Comparison of ENCODE assay signal across 16 mouse cellular contexts in the genomic region with DNA sequence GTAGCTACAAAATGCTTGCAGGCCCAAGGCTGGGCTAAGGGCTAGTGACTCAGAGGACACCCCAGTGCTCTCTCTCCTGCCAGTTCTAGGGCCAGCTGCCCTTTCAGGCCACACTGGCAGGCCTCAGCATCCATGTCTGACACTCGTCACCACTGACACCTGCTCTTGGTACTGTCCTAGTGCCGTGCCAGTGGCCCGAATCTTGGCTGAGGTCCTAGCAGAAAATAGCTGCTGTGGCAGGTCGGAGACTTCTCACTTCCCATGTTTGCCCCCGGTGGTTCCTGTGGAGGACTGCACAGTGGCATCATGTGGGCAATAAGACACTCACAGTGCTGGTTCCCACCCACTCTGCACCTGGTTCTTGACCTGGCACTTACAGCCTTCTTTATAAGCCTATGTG. TPM values are rescaled to one million over a fixed set of nuclear protein-coding genes. Genes with fewer than 3 reads are reported as not detected.
A peak's percentile ranks its signal among the peaks of the same experiment; 100 is the strongest.
DNase-seq lines count a peak whose midpoint lies in the region; ATAC-seq lines count a peak whose summit lies in the region.
"Had no signal": no experiment of that assay in that cellular context is flagged by ENCODE, and none has a peak within 500 bp of the region (broad histone marks: within the 10 kb centered on the region; RNA-seq: fewer than 3 reads in every experiment).

No protein-coding gene starts in this region.

- H3K9ac ChIP-seq in midbrain, embryonic 14.5 days (replicated peaks; ENCODE audit: low read length) = no peak overlapping the region
- H3K9ac ChIP-seq: forebrain, embryonic 12.5 days; hindbrain, embryonic 14.5 days; neural tube, embryonic 12.5 days had no signal

- H3K36me3 ChIP-seq in midbrain, embryonic 14.5 days (ENCODE audit: control insufficient read depth, insufficient read depth, low read length) = no peaks in the 10 kb centered on the region
- H3K36me3 ChIP-seq: embryonic facial prominence, embryonic 10.5 days; forebrain, embryonic 12.5 days; neural tube, embryonic 12.5 days had no signal

- H3K27ac ChIP-seq in midbrain, embryonic 14.5 days (replicated peaks; ENCODE audit: low read depth, low read length) = no peak overlapping the region
- H3K27ac ChIP-seq: embryonic facial prominence, embryonic 10.5 days; forebrain, embryonic 12.5 days; hindbrain, embryonic 14.5 days; neural tube, embryonic 12.5 days had no signal

- no peak overlapping the region for H3K4me3 ChIP-seq in midbrain, embryonic 14.5 days (replicated peaks; ENCODE audit: low read depth, low read length)
- H3K4me3 ChIP-seq: embryonic facial prominence, embryonic 10.5 days; forebrain, embryonic 12.5 days; neural tube, embryonic 12.5 days had no signal

- no peaks in the 10 kb centered on the region for H3K9me3 ChIP-seq in midbrain, embryonic 14.5 days (ENCODE audit: control insufficient read depth, low read length)
- H3K9me3 ChIP-seq: embryonic facial prominence, embryonic 10.5 days; forebrain, embryonic 12.5 days; neural tube, embryonic 12.5 days had no signal

- H3K4me2 ChIP-seq in midbrain, embryonic 14.5 days (ENCODE audit: low read length) = no peak overlapping the region
- H3K4me2 ChIP-seq: forebrain, embryonic 12.5 days; hindbrain, embryonic 14.5 days; neural tube, embryonic 12.5 days had no signal

- WGBS in midbrain, embryonic 14.5 days = 77% methylated on average over 5 of the region's 5 CpGs

- H3K27me3 ChIP-seq in midbrain, embryonic 14.5 days (ENCODE audit: control insufficient read depth, insufficient read depth, low read length) = no peaks in the 10 kb centered on the region
- H3K27me3 ChIP-seq: forebrain, embryonic 12.5 days; neural tube, embryonic 12.5 days had no signal

- peak; percentile 75 for ATAC-seq in cerebellum, adult (ENCODE audit: insufficient number of reproducible peaks, low FRiP score, low TSS enrichment)
- ATAC-seq in neutrophil, adult 5-6 weeks (ENCODE audit: extremely low read depth, insufficient number of reproducible peaks, low FRiP score, poor library complexity, severe bottlenecking) = 0 out of 2 replicates have a peak, but pooled peaks have one; percentile 26
- ATAC-seq in megakaryocyte-erythroid progenitor cell, adult 5-6 weeks (replicated peaks; ENCODE audit: low FRiP score, low TSS enrichment, poor library complexity, severe bottlenecking) = no peak
- no peak for ATAC-seq in midbrain, embryonic 14.5 days (ENCODE audit: low FRiP score, low TSS enrichment)
- no peak for ATAC-seq in megakaryocyte, adult 5-6 weeks (ENCODE audit: poor library complexity, severe bottlenecking)

- no peak for DNase-seq in cerebellum, postnatal 4 days (ENCODE audit: low spot score in 2 of 2)
- peak; percentile 57 to 60 for DNase-seq in cerebellum, postnatal 10 days
- DNase-seq in heart, adult 9 months (ENCODE audit: low spot score in 2 of 2) = peak; percentile 63 to 79
- no peak for DNase-seq in midbrain, embryonic 14.5 days
- DNase-seq: adrenal gland, postnatal 14 days; kidney, postnatal 14 days; thymus, postnatal 25 days had no signal

- H3K4me1 ChIP-seq in midbrain, embryonic 14.5 days (ENCODE audit: control insufficient read depth, insufficient read depth, low read length) = no peaks in the 10 kb centered on the region
- H3K4me1 ChIP-seq: embryonic facial prominence, embryonic 10.5 days; forebrain, embryonic 12.5 days; neural tube, embryonic 12.5 days had no signal

RNA-seq across cellular contexts. Expression of gene B3galt5, which starts 14.1 kb away (rescaled TPM):
- total RNA-seq in neutrophil, adult 5-6 weeks (2017) = 0.12 TPM in 1 of 2 replicates, not detected in the other
- total RNA-seq in megakaryocyte-erythroid progenitor cell, adult 5-6 weeks (2014; fragmentation: Nextera tagmentation) = not detected in 2 replicates
- 0.28 TPM in 1 of 2 replicates, not detected in the other for total RNA-seq in megakaryocyte-erythroid progenitor cell, adult 5-6 weeks (2017)
- 3.2 and 3.6 TPM in 2 replicates for polyA plus RNA-seq in midbrain, embryonic 14.5 days (2014; fragmentation: Nextera tagmentation; extraction: Ambion mirVana)
- total RNA-seq in megakaryocyte, adult 5-6 weeks (2015) = not detected in 2 replicates
- total RNA-seq in megakaryocyte, adult 5-6 weeks (2017) = 0.08 TPM in 1 of 2 replicates, not detected in the other
- total RNA-seq: adrenal gland, postnatal 14 days; MEL had no signal

RNA-seq across cellular contexts. Expression of gene Sh3bgr, which starts 21.2 kb away (rescaled TPM):
- not detected in 2 replicates for total RNA-seq in neutrophil, adult 5-6 weeks (2017)
- total RNA-seq in megakaryocyte-erythroid progenitor cell, adult 5-6 weeks (2014; fragmentation: Nextera tagmentation) = 2.6 TPM in 1 of 2 replicates, not detected in the other
- not detected in 2 replicates for total RNA-seq in megakaryocyte-erythroid progenitor cell, adult 5-6 weeks (2017)
- polyA plus RNA-seq in midbrain, embryonic 14.5 days (2014; fragmentation: Nextera tagmentation; extraction: Ambion mirVana) = 1.6 and 2.1 TPM in 2 replicates
- 0.76 and 0.89 TPM in 2 replicates for total RNA-seq in megakaryocyte, adult 5-6 weeks (2015)
- not detected in 2 replicates for total RNA-seq in megakaryocyte, adult 5-6 weeks (2017)

RNA-seq across cellular contexts. Expression of gene Lca5l, which starts 29.4 kb away (rescaled TPM):
- not detected in 2 replicates for total RNA-seq in neutrophil, adult 5-6 weeks (2017)
- total RNA-seq in megakaryocyte-erythroid progenitor cell, adult 5-6 weeks (2014; fragmentation: Nextera tagmentation) = not detected in 2 replicates
- not detected in 2 replicates for total RNA-seq in megakaryocyte-erythroid progenitor cell, adult 5-6 weeks (2017)
- polyA plus RNA-seq in midbrain, embryonic 14.5 days (2014; fragmentation: Nextera tagmentation; extraction: Ambion mirVana) = 1.7 and 2.1 TPM in 2 replicates
- not detected in 2 replicates for total RNA-seq in megakaryocyte, adult 5-6 weeks (2015)
- total RNA-seq in megakaryocyte, adult 5-6 weeks (2017) = 0.12 and 0.15 TPM in 2 replicates

Comparison
In these comparisons a context has a peak if more than half of its experiments do, and no peak if none do; other contexts are left out.
1. DNase-seq: peak in cerebellum, postnatal 10 days (2 of 2) and heart, adult 9 months (2 of 2); none in cerebellum, postnatal 4 days (0 of 2) and midbrain, embryonic 14.5 days (single experiment).
2. ATAC-seq: peak in cerebellum, adult (single experiment) and neutrophil, adult 5-6 weeks (single experiment); none in megakaryocyte-erythroid progenitor cell, adult 5-6 weeks (single experiment), midbrain, embryonic 14.5 days (single experiment) and megakaryocyte, adult 5-6 weeks (single experiment).